Mouse (Mus musculus): ENCODE results near the gene Wwox.

DNA sequence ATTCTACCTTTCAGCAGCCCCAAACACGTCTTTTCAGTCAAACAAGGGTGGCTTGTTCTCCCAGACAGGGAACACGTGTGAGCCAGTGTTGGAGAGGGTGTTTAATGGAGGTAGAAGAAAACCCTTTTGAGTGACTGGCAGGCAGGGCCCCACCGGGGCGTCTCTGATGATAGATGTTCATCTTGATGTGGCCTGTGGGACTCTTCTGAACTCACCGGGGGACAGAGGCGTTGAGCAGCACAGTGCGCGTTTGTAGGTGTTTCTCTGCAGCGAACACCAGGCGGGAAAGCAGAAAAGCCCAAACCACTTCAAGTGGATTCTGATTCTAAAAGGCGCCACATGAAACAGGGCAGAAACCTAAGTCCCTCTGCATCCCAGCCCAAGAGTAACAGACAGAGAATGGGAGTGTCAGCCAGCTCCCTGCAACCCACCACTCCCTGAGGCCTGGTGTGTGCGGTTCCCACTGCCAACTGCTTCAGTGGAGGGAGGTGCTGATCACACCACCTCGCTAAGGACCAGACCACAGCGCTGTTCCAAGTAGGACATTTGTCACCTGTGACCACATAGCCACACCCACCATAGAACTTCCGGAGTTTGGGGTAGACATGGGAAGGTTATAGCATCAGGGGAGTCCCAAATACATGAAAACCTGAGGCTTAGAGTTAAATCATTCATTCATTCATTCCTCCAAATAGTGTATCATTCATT, 960.7 kb downstream of the Wwox start:
- no peak for TF ChIP-seq POLR2A (IDR thresholded peaks at IDR 0.05; ENCODE audit: insufficient read depth, low read depth, low read length)
- TF ChIP-seq CTCF (IDR thresholded peaks at IDR 0.05; ENCODE audit: insufficient read depth, low read depth, low read length): no peak
